ENCODE assay signal across 8 mouse cellular contexts in genomic region chr2:163101646-163102203, GRCm38 (mm10). TPM values are rescaled to one million over a fixed set of nuclear protein-coding genes. Genes with fewer than 3 reads are reported as not detected.
A peak's percentile ranks its signal among the peaks of the same experiment; 100 is the strongest.
DNase-seq lines count a peak whose midpoint lies in the region; ATAC-seq and TF ChIP-seq lines count a peak whose summit lies in the region.

No protein-coding gene starts in this region.

- H3K27ac ChIP-seq in embryonic facial prominence, embryonic 11.5 days (replicated peaks; ENCODE audit: low read depth, low read length) = no peak overlapping the region
- no peak overlapping the region for H3K27ac ChIP-seq in heart, embryonic 13.5 days (replicated peaks)
- H3K27ac ChIP-seq in layer of hippocampus, adult 2 months = no peak overlapping the region

- peak; percentile 84 for TF ChIP-seq CTCF in layer of hippocampus, adult 2 months (conservative IDR thresholded peaks at IDR 0.05)

- peak; percentile 39 to 47 for DNase-seq in CD8-positive naive resting alpha-beta T cell, adult 2 months (ENCODE audit: low read depth in 2 of 2, low spot score in 2 of 2)
- peak; percentile 49 for DNase-seq in adrenal gland, adult 2 months
- DNase-seq in embryonic facial prominence, embryonic 11.5 days (ENCODE audit: low spot score) = peak; percentile 85
- peak; percentile 29 to 74 for DNase-seq in layer of hippocampus, adult 2 months (ENCODE audit: low spot score in 2 of 2)
- DNase-seq in lung, postnatal 10 days = peak; percentile 78
- DNase-seq in right cerebral cortex, postnatal 10 days (ENCODE audit: low spot score in 2 of 2) = peak; percentile 55 to 75
- peak; percentile 47 to 79 for DNase-seq in urinary bladder, postnatal 4 days (ENCODE audit: low spot score in 2 of 2)

- no peaks in the 10 kb centered on the region for H3K36me3 ChIP-seq in embryonic facial prominence, embryonic 11.5 days (replicated peaks; ENCODE audit: control insufficient read depth, insufficient read depth, low read depth, low read length)
- no peaks in the 10 kb centered on the region for H3K36me3 ChIP-seq in heart, embryonic 13.5 days

- H3K4me1 ChIP-seq in embryonic facial prominence, embryonic 11.5 days (ENCODE audit: control insufficient read depth, insufficient read depth, low read length) = no peaks in the 10 kb centered on the region
- peaks cover 18% of the 10 kb centered on the region for H3K4me1 ChIP-seq in heart, embryonic 13.5 days

- H3K9me3 ChIP-seq in embryonic facial prominence, embryonic 11.5 days (replicated peaks; ENCODE audit: control insufficient read depth, low read length) = no peaks in the 10 kb centered on the region
- no peaks in the 10 kb centered on the region for H3K9me3 ChIP-seq in heart, embryonic 13.5 days

- no peak overlapping the region for H3K4me2 ChIP-seq in embryonic facial prominence, embryonic 11.5 days (ENCODE audit: low read depth, low read length)
- H3K4me2 ChIP-seq in heart, embryonic 13.5 days = peak overlapping the region; percentile 9; the same call in 1 of the 2 replicates

- ATAC-seq in embryonic facial prominence, embryonic 11.5 days (replicated peaks; ENCODE audit: insufficient number of reproducible peaks, low FRiP score, low TSS enrichment, low read depth) = peak; percentile 66
- no peak for ATAC-seq in heart, embryonic 13.5 days (ENCODE audit: extremely low read depth, insufficient number of reproducible peaks, low FRiP score, low TSS enrichment)

- 2% methylated on average over 10 of the region's 10 CpGs for WGBS in embryonic facial prominence, embryonic 11.5 days
- 5% methylated on average over 10 of the region's 10 CpGs for WGBS in heart, embryonic 13.5 days

- no peak overlapping the region for H3K4me3 ChIP-seq in embryonic facial prominence, embryonic 11.5 days (ENCODE audit: low read depth, low read length)
- H3K4me3 ChIP-seq in heart, embryonic 13.5 days = no peak overlapping the region
- H3K4me3 ChIP-seq in layer of hippocampus, adult 2 months = no peak overlapping the region

- H3K27me3 ChIP-seq in embryonic facial prominence, embryonic 11.5 days (ENCODE audit: control insufficient read depth, insufficient read depth, low read length) = no peaks in the 10 kb centered on the region
- H3K27me3 ChIP-seq in heart, embryonic 13.5 days (replicated peaks) = peaks cover 12% of the 10 kb centered on the region

- H3K9ac ChIP-seq in embryonic facial prominence, embryonic 11.5 days (replicated peaks; ENCODE audit: low read length) = no peak overlapping the region
- no peak overlapping the region for H3K9ac ChIP-seq in heart, embryonic 13.5 days

RNA-seq across cellular contexts. Expression of gene Gtsf1l, which starts 14.1 kb away (rescaled TPM):
- not detected for total RNA-seq in adrenal gland, adult 2 months (2021)
- polyA plus RNA-seq in adrenal gland, adult 2 months (2012; rRNA removed) = not detected in 2 replicates
- polyA plus RNA-seq in embryonic facial prominence, embryonic 11.5 days (2014; fragmentation: Nextera tagmentation; extraction: Ambion mirVana) = not detected in 2 replicates
- not detected in 2 replicates for polyA plus RNA-seq in heart, embryonic 13.5 days (2015; fragmentation: Nextera tagmentation; extraction: Ambion mirVana)
- not detected for total RNA-seq in layer of hippocampus, adult 2 months (2021)

RNA-seq across cellular contexts. Expression of gene Mybl2, which starts 47.2 kb away (rescaled TPM):
- 1 to 10 TPM; 1.3 to 2.2 TPM for total RNA-seq in adrenal gland, adult 2 months (2021)
- 1.2 and 1.9 TPM in 2 replicates for polyA plus RNA-seq in adrenal gland, adult 2 months (2012; rRNA removed)
- 25.6 TPM in 2 replicates for polyA plus RNA-seq in embryonic facial prominence, embryonic 11.5 days (2014; fragmentation: Nextera tagmentation; extraction: Ambion mirVana)
- 16.7 and 17.7 TPM in 2 replicates for polyA plus RNA-seq in heart, embryonic 13.5 days (2015; fragmentation: Nextera tagmentation; extraction: Ambion mirVana)
- 1 to 10 TPM; 1.8 to 2.6 TPM for total RNA-seq in layer of hippocampus, adult 2 months (2021)
